Mouse (Mus musculus): Measurements from ENCODE around the gene Slc35d3.

The Slc35d3 gene

DNA sequence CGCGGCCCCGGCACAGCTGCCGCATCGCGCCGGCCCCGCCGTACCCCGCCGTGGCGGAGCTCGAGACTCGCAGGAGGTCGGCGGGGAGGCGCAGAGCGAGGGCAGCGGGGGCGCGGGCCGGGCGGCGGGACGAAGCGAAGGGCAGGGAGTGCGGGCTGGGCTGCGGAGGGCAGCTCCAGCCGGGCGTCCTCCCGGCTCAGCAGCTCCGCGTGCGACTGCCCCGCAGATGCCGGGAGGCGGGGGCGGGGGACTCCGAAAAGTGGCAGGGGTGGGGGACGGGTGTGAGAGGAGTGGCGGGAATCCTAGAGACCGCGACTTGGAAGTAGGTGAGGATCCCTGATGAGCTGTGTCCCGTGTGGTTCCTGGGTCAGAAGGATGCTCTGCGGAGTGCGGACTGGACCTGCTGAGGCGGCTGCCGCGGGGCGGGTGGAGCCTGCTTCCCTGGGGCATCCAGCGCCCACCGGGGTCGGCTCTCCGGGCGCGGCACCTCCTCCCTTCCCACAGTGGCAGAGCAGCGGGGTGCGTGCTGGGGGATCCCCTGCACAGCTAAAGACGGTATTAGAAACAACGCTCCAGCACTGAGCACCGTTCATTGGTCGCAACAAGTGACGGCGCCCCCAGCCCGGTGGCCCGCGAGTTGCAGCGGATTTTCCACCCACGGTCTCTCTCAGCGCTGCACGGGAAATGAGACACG lies at the start of gene Slc35d3:
Slc35d3 (minus strand) TSS at position 462 of the 694 bp plus-strand sequence.
- DNase-seq = peak; percentile 32 to 44

DNA sequence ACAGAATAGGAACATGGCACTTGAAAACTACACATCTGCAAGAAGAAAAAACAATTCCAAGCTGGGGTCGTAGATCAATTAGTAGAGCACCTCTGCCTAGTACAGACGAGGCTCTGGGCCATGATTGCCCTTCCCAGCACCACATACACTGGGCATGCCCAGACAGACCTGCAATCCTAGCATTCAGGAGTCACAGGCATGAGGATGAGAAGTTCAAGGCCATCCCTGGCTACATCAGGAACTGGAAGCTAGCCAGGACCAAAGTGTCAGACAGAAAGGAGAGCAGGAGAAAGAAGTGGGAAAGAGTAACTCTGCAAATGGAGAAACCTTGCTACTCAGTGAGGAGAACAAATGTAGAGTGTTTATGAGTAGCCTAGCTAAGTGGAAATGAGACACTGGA lies 48.9 kb upstream of the Slc35d3 start:
- DNase-seq = no peak

DNA sequence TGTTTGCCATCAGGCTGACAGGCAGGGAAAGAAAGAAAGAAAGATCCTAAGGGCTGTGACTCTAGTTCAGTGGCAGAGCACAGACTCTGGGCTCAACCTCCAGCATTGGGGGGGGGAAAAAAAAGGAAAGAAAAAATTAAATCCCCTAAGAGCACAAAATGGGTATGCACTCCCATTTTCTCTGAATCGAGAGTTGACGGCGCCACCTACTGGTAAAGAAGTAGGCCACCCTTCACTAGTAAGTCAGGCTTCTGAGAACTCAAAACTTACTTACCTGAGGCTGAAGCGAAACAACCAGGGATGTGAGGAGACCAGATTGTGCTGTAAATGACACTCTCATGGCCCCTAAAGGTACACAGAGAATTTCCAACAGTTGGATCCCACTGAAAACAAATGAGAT lies 42.7 kb upstream of the Slc35d3 start:
- peak; percentile 64 to 74 for DNase-seq

DNA sequence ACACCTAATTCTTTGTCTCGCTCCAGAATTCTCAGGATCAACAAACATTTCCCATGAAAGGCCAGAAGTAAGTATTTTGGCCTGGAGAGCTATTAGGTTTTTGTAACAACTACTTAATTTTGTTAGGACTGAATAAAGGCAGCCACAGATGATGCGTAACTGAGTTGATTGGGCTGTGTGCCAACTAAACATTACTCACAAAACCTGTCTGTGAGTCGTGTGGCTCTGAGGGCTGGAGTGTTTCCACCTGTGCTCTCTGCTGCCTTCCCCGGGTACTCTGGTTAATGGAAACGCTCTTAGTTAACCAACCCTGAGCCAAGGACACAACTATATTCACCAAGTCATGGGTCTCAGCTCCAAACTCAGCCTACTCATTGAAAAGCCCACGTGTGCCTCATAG lies 41.9 kb upstream of the Slc35d3 start:
- no peak for DNase-seq

DNA sequence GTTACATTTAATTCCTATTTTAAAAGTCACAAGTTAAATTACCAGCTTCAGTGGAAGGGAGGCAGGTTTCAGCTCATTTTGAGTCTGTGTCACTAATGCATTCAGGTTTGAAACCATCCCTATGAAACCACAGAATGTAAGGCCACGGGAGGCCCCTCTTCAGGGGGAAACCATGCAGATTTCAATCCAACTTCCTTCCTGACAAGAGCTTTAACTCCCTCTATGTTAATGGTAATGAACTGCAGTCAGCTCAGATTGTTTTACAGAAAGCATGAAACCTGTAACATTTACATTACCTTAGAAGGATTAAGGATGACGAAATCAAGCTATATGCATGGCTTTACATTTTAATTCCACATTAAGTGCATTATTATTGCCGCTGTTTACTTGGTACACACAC lies 40.4 kb upstream of the Slc35d3 start:
- DNase-seq = no peak

DNA sequence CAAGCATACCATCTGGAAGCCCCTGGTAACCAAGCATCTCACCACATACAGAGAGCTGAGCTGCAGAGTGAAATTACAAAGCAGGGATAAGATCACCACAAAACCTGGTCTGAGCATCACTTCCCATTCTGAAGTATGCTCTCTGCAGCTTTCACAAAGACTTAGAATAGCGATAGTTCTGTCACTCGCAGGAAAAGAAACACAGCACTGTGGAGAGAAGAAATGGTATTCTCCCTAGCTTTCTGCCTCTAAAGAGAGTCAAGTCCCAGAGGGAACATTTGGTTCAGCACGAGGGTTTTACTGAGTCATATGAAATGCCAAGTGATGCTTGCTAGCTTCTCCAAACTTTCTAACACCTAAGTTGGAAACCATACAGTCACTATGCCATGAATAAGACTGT lies 38.6 kb upstream of the Slc35d3 start:
- DNase-seq = no peak

DNA sequence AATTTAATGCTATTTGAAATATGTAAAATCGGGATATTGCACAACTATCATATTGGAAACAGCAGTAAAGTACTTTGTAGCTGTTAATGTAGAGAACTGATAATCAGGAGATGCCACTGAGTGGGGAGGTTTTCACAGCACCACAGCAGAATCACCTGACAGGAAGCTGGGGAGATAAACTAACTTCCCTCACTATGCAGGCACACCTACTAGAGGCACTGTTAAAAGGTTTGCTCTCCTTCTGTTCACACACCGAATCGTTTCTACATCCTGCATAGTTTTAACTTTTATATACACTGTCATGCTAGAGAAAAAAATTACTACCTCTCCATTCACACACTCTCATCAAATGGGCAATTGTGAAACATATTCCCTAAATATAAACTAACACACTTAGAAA lies 35.0 kb upstream of the Slc35d3 start:
- no peak for DNase-seq

DNA sequence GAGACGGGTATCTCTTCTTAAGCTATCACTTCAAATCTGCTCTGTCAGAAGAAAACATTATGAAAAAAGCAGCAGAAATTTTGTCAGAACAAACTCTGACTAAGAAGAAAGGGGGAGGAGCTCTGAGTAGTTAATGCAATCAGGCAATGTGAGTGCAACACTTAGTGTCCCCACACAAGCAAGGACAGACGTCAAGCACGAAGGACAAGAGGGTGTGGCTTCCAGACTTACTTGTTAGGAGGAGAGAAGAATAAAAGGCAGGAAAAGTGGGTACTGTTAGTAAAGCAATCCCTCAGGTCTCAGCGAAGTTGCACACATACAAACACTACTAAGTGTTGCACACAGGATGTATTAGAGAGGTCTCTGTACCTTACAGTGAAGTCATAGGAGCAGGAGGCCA lies 33.1 kb upstream of the Slc35d3 start:
- DNase-seq = no peak

DNA sequence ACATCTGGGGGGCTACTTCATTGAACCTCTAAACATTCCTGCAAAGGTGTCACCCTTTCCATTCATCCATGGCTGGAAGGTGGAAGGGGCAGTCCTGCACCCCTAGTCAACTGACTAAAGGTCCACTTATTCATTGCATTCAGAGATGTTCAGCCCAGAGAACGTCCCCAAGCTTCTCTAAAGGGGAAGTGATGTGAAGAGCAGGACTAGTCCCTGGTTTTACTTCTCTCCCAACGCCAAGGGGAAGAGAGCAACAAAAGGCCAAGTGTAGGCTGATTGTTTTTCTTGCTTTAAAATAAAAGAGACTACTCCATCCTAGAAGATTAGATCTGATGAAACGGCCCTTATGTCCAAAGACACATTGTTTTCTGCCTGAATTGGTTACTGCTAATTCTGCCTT lies 29.2 kb upstream of the Slc35d3 start:
- DNase-seq = no peak

DNA sequence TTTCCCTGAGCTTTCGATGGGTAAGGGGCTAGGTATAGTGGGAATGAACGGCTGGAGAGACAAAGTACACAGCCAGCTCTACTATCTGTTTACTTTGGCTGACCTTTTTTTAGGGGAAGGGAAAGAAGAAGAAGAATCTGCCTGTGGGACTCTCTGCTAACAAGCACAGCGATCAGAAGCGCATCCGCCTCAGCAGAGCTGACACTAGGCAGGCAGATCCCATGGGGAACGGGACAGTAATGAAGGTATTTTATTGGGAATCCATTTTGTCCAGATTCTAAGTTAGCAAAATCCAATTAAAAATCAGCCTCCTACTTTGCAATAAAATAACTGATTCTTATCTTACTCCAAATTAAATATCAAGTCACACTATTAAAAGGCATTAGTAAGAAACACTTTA lies 27.9 kb upstream of the Slc35d3 start:
- no peak for DNase-seq

DNA sequence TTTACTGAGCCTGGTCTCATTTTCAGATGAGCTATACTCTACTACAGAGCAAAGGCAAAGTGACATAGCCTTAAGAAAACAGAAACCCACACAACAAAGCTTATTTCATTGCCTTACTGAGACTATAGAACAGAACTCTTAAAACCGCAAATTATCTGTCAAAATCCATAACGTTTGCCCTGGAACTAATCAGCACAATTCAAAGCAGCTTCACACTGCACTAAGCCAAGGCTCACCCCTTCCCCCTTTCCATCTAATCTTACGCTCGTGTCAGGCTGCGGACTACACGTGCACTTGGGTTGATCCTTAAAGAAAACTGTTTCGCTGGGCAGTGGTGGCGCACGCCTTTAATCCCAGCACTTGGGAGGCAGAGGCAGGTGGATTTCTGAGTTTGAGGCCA lies 26.4 kb upstream of the Slc35d3 start:
- no peak for DNase-seq

DNA sequence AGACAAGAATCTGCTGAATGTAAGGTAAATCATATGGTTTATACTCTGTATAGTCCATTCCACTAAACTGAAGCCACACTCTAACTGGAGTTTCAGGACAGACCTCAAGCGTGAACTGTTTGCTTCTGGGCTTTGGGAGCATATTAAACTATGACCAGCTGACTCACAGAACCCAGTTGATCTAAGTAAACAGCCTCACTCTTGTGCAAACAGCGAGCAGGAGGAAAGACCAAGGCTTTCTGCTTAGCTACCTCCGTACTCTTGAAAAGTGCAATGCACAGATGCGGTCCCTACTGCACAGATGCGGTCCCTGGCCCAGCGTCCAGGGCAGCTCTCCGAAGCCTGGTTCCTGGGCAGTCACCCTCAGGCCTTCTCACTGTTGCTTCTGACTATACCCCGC lies 26.0 kb upstream of the Slc35d3 start:
- DNase-seq = no peak

DNA sequence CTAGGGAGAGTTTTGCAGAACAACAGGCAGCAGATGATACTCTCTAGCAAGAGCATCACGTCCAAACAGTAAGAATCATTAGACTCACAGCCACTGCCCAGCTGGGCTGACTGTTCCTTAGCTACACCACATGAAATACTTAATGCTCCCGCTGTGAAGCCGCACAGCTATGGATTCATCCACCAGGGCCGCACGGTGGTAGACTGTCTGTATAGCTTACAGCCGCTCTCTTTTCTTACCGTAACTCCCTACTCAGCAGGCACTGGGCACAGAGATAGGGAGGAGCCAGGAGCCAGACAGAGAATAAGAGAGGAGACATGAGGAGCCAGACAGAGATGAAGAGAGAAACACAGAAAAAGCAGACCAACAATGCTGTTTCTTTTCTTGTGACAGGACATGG lies 25.4 kb upstream of the Slc35d3 start:
- no peak for DNase-seq

DNA sequence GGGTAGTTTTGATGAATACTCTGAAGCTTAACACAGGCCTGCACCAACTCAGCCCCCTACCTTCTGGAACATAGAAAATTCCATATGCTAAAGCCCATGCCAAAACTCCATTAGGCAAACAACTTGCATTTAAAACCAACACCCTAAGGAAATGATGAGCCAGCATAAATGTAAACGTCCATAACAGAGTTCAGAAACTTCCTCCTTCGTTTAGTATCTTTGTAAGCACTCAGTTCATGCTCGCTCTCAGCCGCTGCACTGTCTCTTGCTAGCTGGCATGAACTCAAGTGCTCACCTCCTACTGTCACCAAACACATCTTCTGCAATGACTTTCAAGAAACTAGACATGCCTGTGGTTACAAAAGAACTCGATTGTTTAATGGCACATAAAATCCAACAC lies 24.1 kb upstream of the Slc35d3 start:
- DNase-seq = no peak

DNA sequence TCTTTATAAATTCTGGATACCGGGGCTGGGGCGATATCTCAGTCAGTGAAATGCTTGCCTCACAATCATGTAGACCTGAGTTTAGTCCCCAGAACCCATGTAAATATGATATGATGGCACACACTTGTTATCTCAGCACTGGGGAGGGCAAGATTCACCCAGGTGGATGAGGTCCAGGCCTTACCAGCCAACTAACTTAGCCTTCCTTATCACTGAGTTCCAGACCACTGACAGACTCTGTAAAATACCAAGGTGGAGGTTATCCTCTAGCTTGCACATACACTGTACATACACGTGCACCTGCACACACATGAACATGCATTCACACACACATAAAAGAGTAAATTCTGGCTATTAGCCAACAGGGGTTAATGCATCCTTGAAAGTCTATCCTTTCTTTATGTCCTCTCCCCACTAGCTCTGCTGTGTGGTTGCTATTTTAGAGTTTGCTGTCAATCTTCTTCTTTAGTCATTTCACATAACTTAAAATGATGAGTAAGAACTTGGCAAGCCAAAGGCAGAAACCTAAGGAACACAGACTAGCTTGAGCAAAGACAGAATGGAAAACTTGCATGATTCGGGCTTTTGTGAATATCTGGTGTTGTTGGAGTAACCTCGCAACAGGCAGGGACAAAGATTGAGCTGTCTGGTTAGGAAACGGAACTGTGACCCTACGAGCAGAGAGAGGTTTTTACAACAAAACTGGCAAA lies 4.5 kb upstream of the Slc35d3 start:
- DNase-seq = no peak

DNA sequence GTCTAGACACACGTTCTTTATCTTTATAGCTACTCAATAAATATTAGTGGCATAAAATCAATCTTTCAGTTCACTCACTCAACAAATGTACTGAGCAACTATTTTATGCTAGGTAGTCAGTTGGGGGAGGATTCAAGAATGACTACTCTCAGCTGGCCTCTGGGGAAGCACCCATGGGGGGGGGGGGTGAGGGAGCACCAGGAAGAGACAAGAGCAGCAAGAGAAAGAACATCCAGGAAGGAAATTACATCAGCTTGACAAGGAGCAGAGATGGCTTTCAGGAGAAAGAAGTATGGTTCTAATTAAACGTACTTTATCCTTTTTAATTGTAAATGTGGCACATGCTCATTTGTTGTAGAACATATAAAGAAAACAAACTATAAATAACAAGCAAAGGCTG lies 2.4 kb upstream of the Slc35d3 start:
- DNase-seq = no peak

DNA sequence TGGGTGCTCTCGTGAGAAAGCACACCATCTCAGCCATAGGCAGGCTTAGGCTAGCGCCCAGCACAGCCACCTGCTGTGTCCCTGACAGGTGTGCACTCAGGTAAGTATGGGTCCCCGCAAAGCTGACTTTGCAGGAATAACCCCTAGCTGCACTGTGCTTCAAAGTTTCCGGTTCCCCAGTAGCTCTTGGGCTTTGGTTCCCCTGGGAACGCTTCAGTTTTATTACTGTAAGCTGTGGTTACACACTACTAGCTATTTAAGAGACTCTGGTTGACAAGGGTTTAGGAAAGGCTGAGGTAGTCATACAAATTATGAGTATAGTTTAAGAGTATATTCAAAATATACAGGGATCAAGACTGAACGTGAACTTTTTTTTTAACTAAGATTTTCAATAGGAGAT lies 1.5 kb upstream of the Slc35d3 start:
- DNase-seq = no peak

DNA sequence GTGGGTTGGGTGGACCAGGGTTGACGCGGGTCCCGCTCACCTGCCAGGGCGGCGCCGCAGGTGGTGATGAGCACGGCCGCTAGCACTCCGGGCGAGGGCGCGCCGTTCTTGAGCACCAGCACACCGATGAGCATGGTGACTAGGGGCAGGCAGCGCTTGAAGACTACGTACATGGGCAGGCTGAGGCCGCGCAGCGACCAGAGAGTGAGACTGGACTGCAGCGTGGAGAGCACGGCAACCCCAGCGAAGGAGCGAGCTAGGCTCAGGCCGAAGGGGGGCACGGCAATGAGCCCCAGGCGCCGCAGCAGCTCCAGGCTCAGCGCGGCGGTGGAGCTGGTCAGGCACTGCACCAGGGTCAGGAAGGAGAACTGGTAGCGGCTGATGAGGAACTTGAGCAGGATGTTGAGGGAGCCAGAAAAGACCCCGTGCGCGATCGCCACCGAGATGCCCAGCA lies 688 bp downstream of the Slc35d3 start:
- DNase-seq = peak; percentile 39 to 40

DNA sequence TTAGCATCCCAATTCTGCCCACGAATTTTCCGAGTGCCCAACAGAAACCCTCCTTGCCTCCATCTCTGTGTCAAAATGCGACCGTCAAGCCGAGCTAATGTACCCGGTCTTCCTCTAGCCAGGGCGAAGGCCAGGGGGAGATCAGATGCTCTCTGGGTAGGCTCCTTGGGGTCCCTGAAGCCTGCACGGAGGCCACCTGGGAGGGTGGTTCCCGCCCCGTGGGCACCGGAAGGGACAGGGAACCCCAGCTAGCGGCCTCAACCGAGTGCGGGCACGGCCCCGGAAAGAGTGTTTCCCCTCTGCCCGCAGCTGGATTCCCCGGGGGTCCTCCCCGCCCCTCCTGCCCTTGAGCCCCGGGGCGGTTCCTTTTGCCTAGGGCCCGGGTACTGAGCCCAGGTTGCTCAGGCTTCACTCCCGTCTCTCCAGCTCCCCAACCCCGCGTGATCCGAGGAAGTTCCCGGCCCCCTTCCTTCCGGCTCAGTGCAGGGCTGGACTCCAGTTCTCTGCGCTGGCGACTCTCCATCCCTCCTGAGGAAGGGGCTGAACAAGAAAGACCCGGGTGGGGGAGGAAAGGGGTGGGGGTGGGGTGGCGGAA lies 1.4 kb downstream of the Slc35d3 start:
- peak; percentile 11 to 31 for DNase-seq

DNA sequence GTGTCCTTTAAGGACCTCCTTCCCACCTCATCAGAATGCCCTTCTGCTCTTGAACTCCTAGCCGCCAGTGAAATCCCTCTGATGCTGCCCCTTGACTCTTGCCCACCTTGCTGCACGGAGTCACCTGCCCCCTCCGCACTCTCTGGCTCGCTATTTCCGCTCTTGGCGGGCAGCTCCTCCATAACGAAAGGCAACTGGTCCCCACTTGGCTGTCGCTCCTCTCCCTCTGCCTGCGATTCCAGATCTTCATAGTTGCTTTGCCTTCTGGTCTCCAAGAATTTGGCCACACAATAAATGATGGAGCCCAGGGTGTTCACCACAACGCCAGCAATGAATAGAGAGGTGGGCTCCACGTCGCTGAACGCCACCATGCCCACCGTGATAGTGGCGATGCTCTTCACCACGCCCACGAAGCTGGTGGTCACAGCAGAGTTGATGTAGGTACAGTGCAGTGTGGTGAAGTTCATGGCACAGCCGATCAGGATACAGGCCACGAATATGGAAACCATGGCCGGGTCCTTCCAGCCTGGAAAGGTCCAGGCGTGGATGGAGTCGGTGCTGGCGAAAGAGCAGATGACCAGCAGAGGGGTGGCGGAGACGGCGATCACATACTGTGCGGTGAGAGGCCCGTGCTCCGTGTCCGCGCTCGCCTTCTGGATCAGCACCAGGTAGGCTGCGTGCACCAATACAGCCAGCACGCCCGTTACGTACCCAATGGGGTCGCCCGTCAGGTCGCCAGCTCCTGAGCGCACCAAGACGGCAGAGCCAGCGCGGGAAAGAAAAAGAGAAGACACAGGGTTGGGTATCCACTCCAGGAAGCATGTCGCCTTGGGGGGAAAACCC lies 2.1 kb downstream of the Slc35d3 start:
- peak; percentile 34 to 42 for DNase-seq

DNA sequence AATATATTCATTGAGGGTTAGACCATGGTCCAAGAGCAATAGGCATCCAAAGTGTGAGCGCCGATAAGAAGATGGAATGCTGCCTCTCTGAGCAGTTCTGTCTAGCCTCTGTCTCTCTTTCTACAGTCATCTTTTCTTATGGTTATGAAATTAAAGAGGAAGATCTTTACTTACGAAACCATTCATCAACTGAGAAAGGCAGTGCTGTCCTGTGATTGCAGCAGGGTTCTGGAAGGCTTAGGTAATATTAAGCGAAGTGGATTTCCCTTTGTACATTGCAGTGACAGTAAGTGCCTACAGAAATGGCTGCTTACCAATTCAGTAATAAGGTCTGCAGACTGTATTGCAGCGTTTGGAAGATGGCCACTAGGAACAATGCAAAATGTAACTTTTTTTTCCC lies 11.4 kb downstream of the Slc35d3 start:
- no peak for DNase-seq

DNA sequence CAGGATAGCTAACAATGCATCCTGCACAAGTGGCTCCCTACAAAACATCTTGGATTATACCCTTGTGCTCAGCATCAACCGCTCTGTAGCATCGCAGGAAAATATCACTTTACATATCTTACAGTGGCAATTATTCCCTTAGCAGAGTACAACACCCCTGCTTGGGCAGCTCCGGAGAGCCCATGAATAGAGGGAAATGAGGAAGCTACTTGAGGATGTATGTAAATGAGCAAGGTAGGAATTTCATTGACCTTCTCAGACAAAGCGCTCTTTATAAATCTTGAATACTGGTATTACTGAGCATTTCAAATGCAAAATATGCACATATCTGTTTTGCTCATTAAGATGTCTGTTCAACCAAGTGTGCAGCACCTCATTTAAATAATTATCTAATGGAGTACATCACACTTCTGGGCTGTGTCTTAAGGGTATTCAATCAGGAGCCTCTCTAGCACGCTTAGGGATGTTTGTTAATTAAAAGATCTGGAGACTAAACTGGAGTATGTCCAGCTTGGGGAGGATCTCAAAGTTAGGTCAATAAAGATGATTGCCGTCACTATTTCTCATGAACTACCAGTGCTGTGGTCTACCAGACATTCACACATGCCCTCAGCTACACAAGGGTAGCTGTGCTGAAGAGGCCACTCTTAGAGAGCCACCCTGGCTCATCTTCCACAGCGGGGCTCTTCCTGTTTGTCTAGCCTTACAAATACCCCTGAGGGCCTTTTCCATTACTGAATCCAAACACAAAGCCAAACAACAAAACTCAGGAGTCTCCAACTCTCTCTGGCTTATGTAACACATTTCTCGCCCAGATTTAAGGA lies 15.2 kb downstream of the Slc35d3 start:
- DNase-seq = no peak

Measured in cerebellum, postnatal 14 days (tissue).